Mouse (Mus musculus) heart, postnatal 10 days (tissue): ENCODE results near the gene Arid1a. TPM values are rescaled to one million over a fixed set of nuclear protein-coding genes. Genes with fewer than 3 reads are reported as not detected.

ENCODE experiments used
- DNase-seq, 2 experiments: peaks; one replicate each; pipeline ENCODE4 v3.0.0; 2021
- intact Hi-C: fragments of 180-260 bp; cut with DNase I; formaldehyde crosslinking; loops from one replicate; pipeline ENCODE4 v1.15.1; 2025
- total RNA-seq, 2 experiments: library from RNA; stranded (reverse); gene quantifications; 2 replicates each; pipeline ENCODE4 v1.2.3; 2021

Arid1a gene
- total RNA-seq, 2 experiments from 2014 or later, result 55.3 to 61.9 TPM

DNA sequence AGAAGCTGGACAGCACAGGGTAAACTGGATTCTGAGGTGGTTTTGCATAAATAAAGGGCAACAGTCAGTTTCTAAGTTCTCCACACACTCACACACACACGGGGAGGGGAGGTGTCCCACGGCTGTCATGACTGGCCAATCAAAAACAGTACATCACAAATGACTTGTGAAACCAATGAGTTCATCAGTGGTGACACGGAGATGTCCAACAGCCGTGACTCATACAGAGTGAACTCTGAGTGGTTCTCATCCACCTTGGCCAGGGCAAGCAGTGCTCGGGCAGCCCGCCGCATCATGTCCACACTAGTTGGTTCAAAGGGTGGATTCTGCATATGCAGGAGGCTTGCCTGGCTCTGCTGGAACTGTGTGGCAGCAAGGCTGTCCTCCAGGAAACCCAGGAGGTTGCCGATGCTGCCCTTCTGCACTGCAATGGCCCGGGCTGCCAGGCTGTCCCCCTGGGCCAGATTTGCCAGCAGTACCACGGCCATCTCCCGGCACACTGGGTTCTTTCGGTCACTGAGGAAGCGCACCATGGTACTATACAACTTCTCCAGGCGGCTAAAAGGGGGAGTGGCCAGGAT lies 76.3 kb downstream of the Arid1a start:
- intact Hi-C loops, result no loop called here
- no peak for DNase-seq

DNA sequence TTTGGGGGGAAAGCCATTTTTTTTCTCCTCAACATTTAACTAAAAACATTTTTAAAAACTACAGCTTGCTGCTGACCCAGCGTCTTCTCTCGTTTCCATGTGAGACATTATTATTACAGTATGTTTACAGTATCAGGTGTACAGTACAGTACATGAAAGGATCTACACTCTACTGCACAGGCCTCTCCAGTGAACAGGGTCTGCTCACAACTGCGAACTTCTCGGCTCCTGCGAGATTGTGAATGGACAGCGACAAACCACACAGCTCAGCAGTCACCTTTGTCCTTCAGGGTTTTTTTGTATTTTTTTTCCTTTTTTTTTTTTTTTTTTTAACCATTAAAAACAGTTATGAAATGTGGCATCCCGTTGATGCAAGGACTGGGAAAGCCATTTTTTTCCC lies 76.9 kb downstream of the Arid1a start:
- intact Hi-C loops, result no loop called here
- DNase-seq, result no peak

- no peak for DNase-seq
- intact Hi-C loops, result no loop called here
Measured at GRCm38 (mm10) chr4:133677266-133677665, 79.3 kb downstream of the Arid1a start.

GRCm38 (mm10) chr4:133676189-133676588 lies 80.4 kb downstream of the Arid1a start:
- intact Hi-C loops, result no loop called here
- no peak for DNase-seq

DNA sequence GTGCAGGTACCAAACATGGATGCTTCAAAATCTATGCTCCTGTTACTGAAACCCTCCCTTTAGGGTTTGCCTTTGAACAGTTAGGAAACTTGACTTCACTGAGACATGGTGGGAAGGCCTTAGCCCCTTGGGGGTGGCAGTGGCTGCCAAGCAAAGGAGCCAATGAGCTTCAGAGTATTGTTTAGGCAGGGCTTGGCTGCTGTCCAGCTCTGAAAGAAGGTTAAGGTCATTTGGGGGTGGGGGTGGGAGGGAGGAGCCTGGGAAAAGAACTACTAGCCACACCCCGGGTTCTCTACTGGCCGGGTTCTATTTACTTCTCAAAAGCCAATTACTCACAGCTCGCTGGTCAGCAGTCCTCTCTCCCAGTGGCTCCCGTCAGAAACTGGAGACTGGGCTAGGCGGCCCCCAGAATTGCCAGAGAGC lies 81.0 kb downstream of the Arid1a start:
- peak; percentile 72 to 73 for DNase-seq
- intact Hi-C loops, result loop anchor here (2.0 kb wide), 1 partner anchor 29 kb away; no protein-coding TSS in a partner anchor

GRCm38 (mm10) chr4:133674331-133674695 lies 82.3 kb downstream of the Arid1a start:
- intact Hi-C loops, result loop anchor here (2.0 to 5.0 kb wide), 2 partner anchors 30 to 293 kb away; partner anchors contain the start of gene Hmgn2
- no peak for DNase-seq

DNA sequence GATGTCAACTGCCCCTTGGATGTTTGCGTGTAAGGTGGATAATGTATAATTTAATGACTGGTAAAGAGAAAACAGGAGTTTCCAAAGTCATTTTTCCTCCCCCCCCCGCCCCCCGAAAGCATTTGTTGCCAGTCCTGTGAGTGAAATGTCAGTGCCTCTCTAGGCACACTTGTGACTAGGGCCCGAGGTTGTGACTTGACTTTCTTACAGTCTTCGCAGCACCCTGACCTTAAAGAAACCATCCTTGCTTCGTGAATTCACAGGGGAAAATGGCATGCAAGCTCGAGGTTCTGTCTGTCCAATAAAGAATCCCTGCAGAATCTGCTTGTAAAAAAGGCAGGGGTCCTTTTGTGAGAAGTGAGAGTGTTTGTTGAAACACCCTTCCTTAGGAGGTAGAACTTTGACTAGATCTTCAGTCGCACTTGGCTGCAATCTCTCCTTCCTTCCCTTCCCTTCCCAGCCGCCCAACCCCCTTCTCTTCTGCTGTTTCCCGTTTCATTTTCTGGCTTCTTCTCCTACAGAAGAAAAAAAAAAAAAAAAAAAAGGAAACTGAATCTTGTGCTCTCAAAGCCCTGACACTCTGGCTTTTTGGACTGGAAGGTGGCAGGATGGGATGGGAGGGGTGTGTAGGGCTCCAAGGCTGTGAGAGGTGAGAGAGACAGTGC lies 82.8 kb downstream of the Arid1a start:
- DNase-seq, result peak; percentile 69 to 74
- intact Hi-C loops, result loop anchor here (2.0 to 5.0 kb wide), 2 partner anchors 31 to 294 kb away; partner anchors contain the start of gene Hmgn2

DNA sequence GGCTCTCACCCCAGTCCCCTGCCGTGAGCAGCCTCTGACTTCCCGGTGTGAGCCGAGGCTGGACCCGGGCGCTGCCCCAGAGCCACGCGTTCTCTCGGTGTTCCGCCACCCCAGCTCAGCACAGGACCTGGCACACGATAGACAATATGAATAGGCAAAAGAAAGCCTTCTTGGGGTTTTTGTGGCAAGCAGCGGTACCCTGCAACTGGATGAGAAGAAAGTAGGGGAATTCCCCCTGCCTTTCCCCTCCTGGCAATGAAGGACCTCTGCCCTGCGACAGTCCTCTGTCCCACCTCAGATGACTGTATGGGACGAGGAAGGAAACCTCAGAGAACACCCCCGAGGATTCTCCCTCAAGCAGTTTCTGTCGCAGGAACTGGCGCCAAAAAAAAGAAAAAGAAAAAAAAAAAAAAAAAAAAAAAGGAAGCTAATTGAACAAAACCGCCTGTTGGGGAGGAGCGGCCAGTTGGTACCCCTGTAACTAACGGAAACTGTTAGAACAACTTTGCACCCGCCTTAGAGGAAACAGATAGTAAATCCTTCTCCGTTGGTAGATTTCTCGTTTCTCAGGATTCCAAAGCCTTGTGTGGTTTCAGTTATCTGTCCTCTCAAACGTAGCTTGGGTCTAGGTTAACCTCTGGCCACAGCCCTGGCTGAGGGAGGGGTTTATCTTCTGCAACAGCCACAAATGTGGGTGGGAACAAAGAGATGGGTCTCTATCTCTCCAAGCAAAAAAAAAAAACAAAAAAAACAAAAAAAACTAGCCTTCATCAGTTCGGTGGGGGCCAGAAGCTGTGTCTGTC lies 83.5 kb downstream of the Arid1a start:
- DNase-seq, result peak; percentile 60 to 70

DNA sequence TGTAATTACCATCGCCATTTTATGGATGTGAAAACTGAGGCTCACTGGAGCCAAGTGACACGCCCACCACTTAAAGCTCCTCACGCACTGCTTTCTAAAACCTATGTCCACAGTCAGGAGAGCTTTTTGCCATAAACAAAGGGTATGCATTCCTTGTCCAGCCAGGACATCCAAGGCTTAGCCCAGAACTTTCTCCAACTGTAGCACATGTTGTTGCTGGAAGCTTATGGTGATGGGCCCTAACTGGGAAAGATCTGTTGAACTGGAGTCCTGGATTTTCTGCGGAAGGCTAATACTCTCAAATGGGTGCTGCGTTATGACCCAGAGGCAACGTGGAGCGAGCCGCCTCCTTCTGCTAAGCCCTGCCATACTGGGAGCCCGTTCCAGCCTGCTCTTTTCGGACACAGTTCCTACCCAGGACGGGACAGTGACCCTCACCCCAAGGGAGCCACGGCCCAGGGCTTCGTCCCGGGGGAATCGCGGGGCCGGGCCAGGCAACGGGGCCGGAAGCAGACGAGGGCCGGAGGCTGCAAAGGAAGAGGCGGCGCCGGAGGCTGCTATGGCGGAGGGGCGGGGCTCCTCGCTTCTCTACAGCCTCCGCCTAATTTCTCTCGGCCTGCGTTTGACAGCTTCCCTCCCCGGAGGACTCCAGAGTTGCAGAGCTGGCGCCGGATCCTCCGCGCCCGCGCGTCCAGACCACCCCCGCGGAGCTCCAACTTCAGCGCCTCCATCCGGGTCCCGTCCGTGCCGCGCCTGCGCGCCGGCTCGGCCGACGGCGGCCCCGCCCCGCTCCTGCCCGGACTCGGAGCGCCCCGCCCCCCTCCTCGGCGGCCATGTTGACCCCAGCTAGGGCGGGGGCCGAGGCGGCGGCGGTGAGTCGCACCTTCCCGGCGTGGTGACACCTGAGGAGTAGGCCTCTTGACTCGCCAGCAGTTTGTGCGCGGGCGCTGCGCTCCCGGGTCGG lies 84.4 kb downstream of the Arid1a start, which contains the start of gene Pigv:
Gene Pigv (minus strand): TSS at position 767 of the 964 bp plus-strand sequence.
- intact Hi-C loops, result loop anchor here (1.0 to 5.0 kb wide), 6 partner anchors 82 to 295 kb away; partner anchors contain the start of gene Hmgn2
- DNase-seq, result peak; percentile 96

More for the DNA sequence above, 83.5 kb downstream of the Arid1a start:
- intact Hi-C loops, result loop anchor here (1.0 to 5.0 kb wide), 3 partner anchors 81 to 294 kb away; partner anchors contain the start of gene Hmgn2

- intact Hi-C loops, result loop anchor here (1.0 to 5.0 kb wide), 4 partner anchors 86 to 296 kb away; partner anchors contain the start of gene Hmgn2
- peak; percentile 90 to 93 for DNase-seq
Measured at GRCm38 (mm10) chr4:133671184-133671880, 85.2 kb downstream of the Arid1a start.

DNA sequence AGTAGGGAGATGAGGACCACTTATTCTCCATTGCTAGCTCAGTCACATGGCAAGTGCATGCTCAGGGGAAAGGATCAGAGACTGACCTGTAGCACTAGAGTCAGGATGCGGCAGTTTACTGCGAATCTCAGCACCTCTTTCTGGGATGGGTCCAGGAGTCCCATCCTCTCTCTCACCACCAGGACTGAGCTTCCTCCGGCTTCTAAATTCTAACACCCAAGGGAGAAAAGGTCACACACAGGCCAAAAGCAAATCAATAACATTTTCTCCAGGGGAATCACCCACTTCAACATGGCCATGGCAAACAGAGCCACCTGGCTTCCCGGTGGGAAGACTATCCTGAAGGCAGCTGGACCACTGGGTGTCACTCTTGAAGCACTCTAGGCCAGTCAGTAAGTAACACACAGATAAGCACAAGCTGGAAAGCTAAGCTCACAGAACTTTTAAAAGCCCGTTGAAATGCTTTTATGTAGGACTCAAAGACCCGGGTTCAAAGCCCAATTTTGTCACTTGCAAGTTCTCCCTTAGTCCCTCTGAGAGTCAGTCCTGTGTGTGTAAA lies 86.8 kb downstream of the Arid1a start:
- DNase-seq, result peak; percentile 38 to 61
- intact Hi-C loops, result loop anchor here (5.0 kb wide), 1 partner anchor 298 kb away; the partner anchor contains the start of gene Hmgn2

GRCm38 (mm10) chr4:133668537-133668936 lies 88.0 kb downstream of the Arid1a start:
- intact Hi-C loops, result no loop called here
- DNase-seq, result no peak

GRCm38 (mm10) chr4:133666199-133666598 lies 90.4 kb downstream of the Arid1a start:
- intact Hi-C loops, result no loop called here
- DNase-seq, result no peak

- no peak for DNase-seq
Measured at GRCm38 (mm10) chr4:133665118-133665517, 91.5 kb downstream of the Arid1a start.

GRCm38 (mm10) chr4:133662945-133663344 lies 93.6 kb downstream of the Arid1a start:
- DNase-seq, result no peak
- intact Hi-C loops, result no loop called here

More at GRCm38 (mm10) chr4:133665118-133665517, 91.5 kb downstream of the Arid1a start:
- intact Hi-C loops, result no loop called here

DNA sequence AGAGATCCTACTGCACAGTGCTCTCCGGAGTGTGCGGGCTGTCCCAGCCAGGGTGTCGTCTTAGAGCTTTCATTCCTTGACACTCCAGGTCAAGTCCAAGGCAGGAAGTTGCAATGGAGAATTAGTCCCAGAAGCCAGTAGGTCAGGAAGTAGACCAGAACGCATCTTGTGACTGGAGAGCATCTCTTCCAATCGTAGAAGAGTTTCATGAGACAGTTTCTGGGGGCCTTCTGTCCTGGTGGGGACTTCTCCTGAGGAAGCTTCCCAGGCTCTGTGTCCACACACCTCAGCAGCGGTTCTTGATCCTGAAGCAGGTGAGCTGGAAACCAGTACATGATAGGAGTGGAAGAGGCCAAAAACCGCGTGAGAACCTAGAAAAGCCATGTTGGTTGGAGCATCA lies 94.1 kb downstream of the Arid1a start:
- intact Hi-C loops, result no loop called here
- no peak for DNase-seq

- intact Hi-C loops, result no loop called here
- peak; percentile 91 to 92 for DNase-seq
Measured at GRCm38 (mm10) chr4:133660193-133661155, 96.1 kb downstream of the Arid1a start.
